Mouse (Mus musculus) midbrain, embryonic 16.5 days (tissue): Measurements from ENCODE around the gene Cypt15. TPM values are rescaled to one million over a fixed set of nuclear protein-coding genes. Genes with fewer than 3 reads are reported as not detected.
"Not testable (repeated sequence)": the region's sequence is repeated elsewhere in the genome, so short reads cannot be mapped to it uniquely, and the experiment has no call there.

ENCODE experiments used
- ATAC-seq: fragments of 200-750 bp; cut with Nextera tagmentation; 2 replicates; pipeline ENCODE4 v1.8.0; 2017; ENCODE audit warnings: moderate TSS enrichment
- H3K27ac ChIP-seq: fragments of 300-500 bp; sonication (generic); 2 replicates; pipeline ENCODE4 v1.5.1; 2014; ENCODE audit warnings: mild to moderate bottlenecking, low read length, mixed read lengths
- H3K27me3 ChIP-seq: fragments of 300-500 bp; sonication (generic); 2 replicates; pipeline ENCODE4 v1.6.1; 2014; ENCODE audit warnings: low read depth, low read length, mixed read lengths; ENCODE audit not compliant: control insufficient read depth, insufficient read depth
- H3K36me3 ChIP-seq: fragments of 300-500 bp; sonication (generic); 2 replicates; pipeline ENCODE4 v1.6.1; 2014; ENCODE audit warnings: mild to moderate bottlenecking, low read length, moderate library complexity, mixed read lengths; ENCODE audit not compliant: control insufficient read depth, insufficient read depth
- H3K4me1 ChIP-seq: fragments of 300-500 bp; sonication (generic); 2 replicates; pipeline ENCODE4 v1.6.1; 2014; ENCODE audit warnings: mild to moderate bottlenecking, low read length, mixed read lengths; ENCODE audit not compliant: control insufficient read depth, insufficient read depth
- H3K4me2 ChIP-seq: fragments of 300-500 bp; sonication (generic); 2 replicates; pipeline ENCODE4 v1.6.1; 2014; ENCODE audit warnings: mild to moderate bottlenecking, low read length, mixed read lengths
- H3K4me3 ChIP-seq: fragments of 300-500 bp; sonication (generic); 2 replicates; pipeline ENCODE4 v1.5.1; 2014; ENCODE audit warnings: low read depth, mild to moderate bottlenecking, low read length, moderate library complexity, mixed read lengths
- H3K9ac ChIP-seq: fragments of 300-500 bp; sonication (generic); 2 replicates; pipeline ENCODE4 v1.6.1; 2014; ENCODE audit warnings: low read depth, low read length, mixed read lengths
- H3K9me3 ChIP-seq: fragments of 300-500 bp; sonication (generic); replicated peaks from 2 replicates; pipeline ENCODE4 v1.6.1; 2014; ENCODE audit warnings: mild to moderate bottlenecking, low read length, mixed read lengths; ENCODE audit not compliant: control insufficient read depth, poor library complexity, severe bottlenecking
- WGBS: fragments of 180-500 bp; shearing (Covaris S2); extraction: QIAGEN DNeasy Blood & Tissue Kit; methylation state at CpG from one replicate; pipeline ENCODE4 v1.1.7; 2014; 5-methylcytosine and 5-hydroxymethylcytosine counted together
- polyA plus RNA-seq: library from polyadenylated mRNA; unstranded; fragments of >200 nt; fragmentation: Nextera tagmentation; extraction: Ambion mirVana; gene quantifications from 2 replicates; pipeline ENCODE4 v1.2.1, GENCODE M21; 2015

Cypt15 gene
- not detected in 2 replicates for polyA plus RNA-seq

DNA sequence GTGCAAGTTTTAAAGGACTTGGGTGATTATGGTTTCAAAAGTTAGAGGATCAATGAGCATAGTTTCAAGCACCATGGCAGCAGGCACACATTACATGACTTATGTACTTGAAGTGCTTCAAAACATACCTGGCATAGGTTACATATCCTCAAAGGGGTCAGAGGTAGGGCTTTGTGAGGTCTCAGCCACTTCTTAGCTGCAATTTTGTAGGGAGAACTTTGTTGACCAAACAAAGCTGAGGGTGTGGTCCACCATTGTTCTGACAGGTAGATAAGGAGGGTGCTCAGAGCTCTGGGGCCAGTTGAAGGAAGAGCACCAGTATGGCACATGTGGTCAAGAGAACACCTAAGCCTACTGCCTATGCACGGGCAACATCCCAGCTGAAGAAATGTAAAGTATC lies at the start of gene Cypt15:
TSS of gene Cypt15 (plus strand) at position 301 of the 400 bp plus-strand sequence.
- H3K4me1 ChIP-seq, ATAC-seq, H3K27me3 ChIP-seq, H3K9me3 ChIP-seq, H3K27ac ChIP-seq, H3K4me2 ChIP-seq, H3K9ac ChIP-seq, H3K36me3 ChIP-seq, H3K4me3 ChIP-seq: not testable (repeated sequence)
- 78% methylated on average over 1 of the region's 1 CpGs for whole genome bisulfite sequencing

DNA sequence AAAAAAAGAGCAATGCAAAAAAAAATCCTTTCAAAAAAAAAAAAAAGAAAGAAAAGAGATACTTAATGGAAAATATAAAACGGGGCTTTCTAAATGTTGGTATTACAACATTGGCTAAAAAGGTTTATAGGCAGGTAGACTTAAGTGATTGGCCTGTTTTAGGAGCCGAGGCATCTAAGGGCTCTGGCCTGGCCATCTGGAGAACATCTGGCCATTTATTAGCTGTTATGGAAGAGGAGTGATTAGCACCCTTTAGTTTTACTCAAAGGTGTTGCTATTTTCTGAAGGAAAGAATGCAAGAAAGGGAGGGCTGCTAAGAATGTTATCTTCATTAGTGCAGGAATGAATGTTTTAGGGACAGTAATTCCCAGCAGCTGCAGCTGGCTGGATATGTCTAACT lies 24.9 kb downstream of the Cypt15 start:
- no peaks in the 10 kb centered on the region for H3K36me3 ChIP-seq
- H3K27me3 ChIP-seq = no peaks in the 10 kb centered on the region
- H3K9me3 ChIP-seq = no peaks in the 10 kb centered on the region
- H3K27ac ChIP-seq = no peak overlapping the region
- 75% methylated on average over 2 of the region's 2 CpGs for WGBS
- ATAC-seq = no peak
- no peak overlapping the region for H3K4me2 ChIP-seq
- no peak overlapping the region for H3K4me3 ChIP-seq
- no peaks in the 10 kb centered on the region for H3K4me1 ChIP-seq
- H3K9ac ChIP-seq = no peak overlapping the region

DNA sequence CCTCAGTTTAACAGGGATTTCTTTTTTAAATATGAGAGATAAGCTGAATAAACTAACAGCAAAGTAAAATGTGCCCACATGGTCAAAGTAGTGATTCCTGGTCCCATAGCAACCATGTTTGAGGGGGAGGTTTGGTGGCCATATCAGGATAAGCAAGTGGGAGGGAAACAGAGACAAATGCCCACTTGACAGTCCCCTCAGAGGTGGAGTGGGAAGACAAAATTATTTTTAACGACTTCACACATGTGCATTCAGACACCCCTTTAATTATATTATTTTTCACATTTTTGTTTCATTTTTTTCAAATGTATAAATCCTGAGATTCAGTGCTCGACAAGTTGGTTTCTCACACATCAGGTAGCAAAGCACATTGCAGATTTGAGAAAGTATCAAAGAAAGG lies 32.8 kb downstream of the Cypt15 start:
- Histone ChIP-seq H3K4me2 (no peak overlapping the region), H3K4me1 (no peaks in the 10 kb centered on the region), H3K36me3 (no peaks in the 10 kb centered on the region), H3K4me3 (no peak overlapping the region), H3K9me3 (0 out of 2 replicates have a peak, but pooled peaks cover 2% of the 10 kb centered on the region), H3K27ac (no peak overlapping the region), H3K9ac (no peak overlapping the region), H3K27me3 (no peaks in the 10 kb centered on the region)
- ATAC-seq = no peak
- 60% methylated on average over 2 of the region's 2 CpGs for whole genome bisulfite sequencing

DNA sequence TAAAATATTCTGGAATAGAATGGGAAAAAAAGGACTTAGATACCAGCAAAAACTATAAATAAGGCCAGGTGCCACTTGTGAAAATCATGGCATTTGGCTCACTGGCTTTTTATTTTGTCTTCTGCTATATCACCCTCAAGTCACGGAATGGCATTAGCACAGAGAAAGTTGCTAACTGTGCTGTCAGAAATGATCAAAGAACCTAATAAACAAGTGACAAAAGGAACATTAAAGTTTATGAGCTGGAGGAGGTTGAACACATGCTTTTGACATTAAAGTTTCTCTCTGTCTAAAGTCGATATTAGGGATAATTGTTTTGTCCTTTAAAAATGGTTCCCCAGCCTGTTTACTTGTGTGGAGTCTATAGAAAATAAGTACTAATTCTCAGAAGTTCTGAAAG lies 37.7 kb downstream of the Cypt15 start:
- no peak overlapping the region for H3K27ac ChIP-seq
- H3K4me1 ChIP-seq = no peaks in the 10 kb centered on the region
- no peak overlapping the region for H3K4me2 ChIP-seq
- no peak for ATAC-seq
- H3K4me3 ChIP-seq = no peak overlapping the region
- 66% methylated on average over 2 of the region's 2 CpGs for WGBS
- no peak overlapping the region for H3K9ac ChIP-seq
- H3K9me3 ChIP-seq = no peaks in the 10 kb centered on the region
- H3K27me3 ChIP-seq = no peaks in the 10 kb centered on the region
- no peaks in the 10 kb centered on the region for H3K36me3 ChIP-seq
